Mouse (Mus musculus) myocyte (in vitro differentiated cells): ENCODE data around the gene Tmprss13. TPM values are rescaled to one million over a fixed set of nuclear protein-coding genes. Genes with fewer than 3 reads are reported as not detected.

ENCODE experiments used
- H3K27me3 ChIP-seq: one replicate; pipeline ENCODE4 v1.6.1; 2011; ENCODE audit not compliant: control insufficient read depth, insufficient read depth, insufficient read length
- H3K36me3 ChIP-seq: one replicate; pipeline ENCODE4 v1.6.1; 2011; ENCODE audit not compliant: control insufficient read depth, insufficient read depth
- H3K4me2 ChIP-seq: one replicate; pipeline ENCODE4 v1.6.1; 2011; ENCODE audit warnings: low read depth, control low read depth
- H3K4me3 ChIP-seq: one replicate; pipeline ENCODE4 v1.5.1; 2011; ENCODE audit warnings: mild to moderate bottlenecking, control low read depth, moderate library complexity
- H3K79me2 ChIP-seq: one replicate; pipeline ENCODE4 v1.6.1; 2011; ENCODE audit not compliant: control insufficient read depth, insufficient read depth
- H3ac ChIP-seq: one replicate; pipeline ENCODE4 v1.6.1; 2011; ENCODE audit not compliant: control insufficient read depth, insufficient read length
- CEBPB ChIP-seq: IDR thresholded peaks from 2 replicates; pipeline ENCODE4 v1.6.1; 2011; ENCODE audit warnings: mild to moderate bottlenecking, moderate library complexity; ENCODE audit not compliant: poor library complexity, insufficient read depth, severe bottlenecking
- E2F4 ChIP-seq: IDR thresholded peaks from one replicate; pipeline ENCODE4 v1.6.1; 2011; ENCODE audit warnings: mild to moderate bottlenecking, control low read depth, moderate library complexity; ENCODE audit not compliant: insufficient read depth
- MAX ChIP-seq: IDR thresholded peaks from one replicate; pipeline ENCODE4 v1.6.1; 2011; ENCODE audit warnings: low read depth, mild to moderate bottlenecking, control low read depth
- MYOD1 ChIP-seq, 3 experiments: IDR thresholded peaks; one replicate each; pipeline ENCODE4 v1.6.1; 2011; ENCODE audit warnings: control low read depth in 2 of 3, low read depth in 2 of 3, mild to moderate bottlenecking in 2 of 3, moderate library complexity in 1 of 3; ENCODE audit not compliant: insufficient read length in 2 of 3, control insufficient read depth in 1 of 3
- MYOG ChIP-seq, 3 experiments: IDR thresholded peaks; one replicate each; pipeline ENCODE4 v1.6.1; 2011; ENCODE audit warnings: control low read depth in 2 of 3, low read depth in 2 of 3, mild to moderate bottlenecking in 2 of 3; ENCODE audit not compliant: insufficient read length in 2 of 3, control insufficient read depth in 1 of 3, insufficient read depth in 1 of 3
- POLR2A ChIP-seq: IDR thresholded peaks from one replicate; pipeline ENCODE4 v1.6.1; 2011; ENCODE audit warnings: low read depth, mild to moderate bottlenecking, control low read depth, moderate library complexity; ENCODE audit not compliant: insufficient read length
- POLR2AphosphoS2 ChIP-seq: IDR thresholded peaks from one replicate; pipeline ENCODE4 v1.6.1; 2011; ENCODE audit warnings: low read depth, control low read depth; ENCODE audit not compliant: insufficient read length
- REST ChIP-seq: IDR thresholded peaks from one replicate; pipeline ENCODE4 v1.6.1; 2011; ENCODE audit warnings: mild to moderate bottlenecking, control low read depth, moderate library complexity; ENCODE audit not compliant: insufficient read depth, insufficient read length
- SRF ChIP-seq: IDR thresholded peaks from one replicate; pipeline ENCODE4 v1.6.1; 2011; ENCODE audit warnings: low read depth; ENCODE audit not compliant: control insufficient read depth, insufficient read length
- TCF12 ChIP-seq: IDR thresholded peaks from one replicate; pipeline ENCODE4 v1.6.1; 2011; ENCODE audit warnings: mild to moderate bottlenecking, control low read depth; ENCODE audit not compliant: poor library complexity, insufficient read depth, severe bottlenecking
- TCF3 ChIP-seq: IDR thresholded peaks from one replicate; pipeline ENCODE4 v1.6.1; 2011; ENCODE audit warnings: low read depth, control low read depth; ENCODE audit not compliant: insufficient read length
- USF1 ChIP-seq: IDR thresholded peaks from one replicate; pipeline ENCODE4 v1.6.1; 2011; ENCODE audit warnings: low read depth, mild to moderate bottlenecking, control low read depth, moderate library complexity
- polyA plus RNA-seq: library from polyadenylated mRNA; unstranded; fragments of >200 nt; fragmentation: generic; extraction: Trizol; gene quantifications from one replicate; pipeline ENCODE4 v1.2.1, GENCODE M21; 2012; ENCODE audit warnings: missing spikeins

Gene Tmprss13
- polyA plus RNA-seq, 1 experiment: not detected

DNA sequence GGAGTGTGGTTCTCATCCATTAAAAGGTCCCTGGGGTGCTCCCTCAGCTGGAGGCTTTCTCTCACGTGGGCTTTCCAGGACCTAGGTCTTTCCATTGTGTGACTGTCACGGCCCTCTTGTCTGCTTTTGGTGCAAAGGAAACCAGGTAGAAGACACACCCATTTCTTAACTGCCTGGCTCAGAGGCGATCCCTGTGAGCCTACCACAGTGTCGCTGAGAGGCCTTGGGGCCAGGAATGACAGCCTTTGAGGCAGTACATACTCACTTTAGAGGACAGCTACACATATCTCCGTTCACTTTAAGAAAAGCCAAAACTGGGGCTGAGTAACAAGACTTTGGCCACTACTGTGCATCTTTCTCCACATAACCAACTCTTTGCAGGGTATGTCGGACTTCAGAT, 29.7 kb downstream of the Tmprss13 start:
- TF ChIP-seq USF1 (no peak), MYOD1 (IDR thresholded peaks at IDR 0.05; ENCODE audit: control insufficient read depth in 1 of 3, insufficient read length in 2 of 3, low read depth in 2 of 3) (no peak), POLR2AphosphoS2 (no peak), REST (no peak), TCF3 (no peak), CEBPB (no peak), SRF (no peak), POLR2A (no peak), MYOG (IDR thresholded peaks at IDR 0.05; ENCODE audit: control insufficient read depth in 1 of 3, insufficient read depth in 1 of 3, insufficient read length in 2 of 3, low read depth in 2 of 3) (no peak), E2F4 (no peak), MAX (no peak), TCF12 (no peak)
- H3K4me3 ChIP-seq: no peak overlapping the region
- H3K4me2 ChIP-seq: no peak overlapping the region
- no peaks in the 10 kb centered on the region for H3K79me2 ChIP-seq
- H3K36me3 ChIP-seq: no peaks in the 10 kb centered on the region
- no peaks in the 10 kb centered on the region for H3K27me3 ChIP-seq
- no peak overlapping the region for H3ac ChIP-seq

DNA sequence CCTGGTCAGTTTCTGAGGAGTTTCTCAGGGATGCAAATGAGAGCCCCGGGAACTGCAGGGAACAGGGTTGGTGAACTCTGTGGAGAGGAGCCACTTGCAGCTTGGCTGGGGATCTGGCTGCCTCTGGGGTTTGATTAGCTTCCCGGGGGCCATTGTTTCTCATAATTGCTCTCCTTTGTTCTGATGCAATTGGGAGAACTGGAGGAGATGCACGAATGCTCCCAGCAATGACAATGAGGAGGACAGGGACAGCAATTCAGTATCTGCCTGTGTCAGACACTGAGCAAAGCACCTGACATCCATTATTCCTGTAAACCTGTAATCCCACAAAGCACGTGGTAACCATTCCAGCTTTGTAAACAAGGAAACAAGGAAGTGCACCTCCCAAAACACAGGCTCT, 30.3 kb downstream of the Tmprss13 start:
- Histone ChIP-seq H3ac (no peak overlapping the region), H3K4me2 (no peak overlapping the region), H3K36me3 (no peaks in the 10 kb centered on the region), H3K4me3 (no peak overlapping the region), H3K79me2 (no peaks in the 10 kb centered on the region), H3K27me3 (no peaks in the 10 kb centered on the region)
- no peak for TF ChIP-seq E2F4
- no peak for TF ChIP-seq USF1
- TF ChIP-seq TCF12: no peak
- TF ChIP-seq SRF: no peak
- TF ChIP-seq POLR2AphosphoS2: no peak
- no peak for TF ChIP-seq POLR2A
- TF ChIP-seq TCF3: no peak
- TF ChIP-seq MYOG (IDR thresholded peaks at IDR 0.05; ENCODE audit: control insufficient read depth in 1 of 3, insufficient read depth in 1 of 3, insufficient read length in 2 of 3, low read depth in 2 of 3): no peak
- TF ChIP-seq REST: no peak
- TF ChIP-seq MYOD1 (IDR thresholded peaks at IDR 0.05; ENCODE audit: control insufficient read depth in 1 of 3, insufficient read length in 2 of 3, low read depth in 2 of 3): no peak
- no peak for TF ChIP-seq MAX

- Histone ChIP-seq H3K4me2 (no peak overlapping the region), H3K79me2 (no peaks in the 10 kb centered on the region), H3K27me3 (no peaks in the 10 kb centered on the region), H3ac (no peak overlapping the region), H3K36me3 (no peaks in the 10 kb centered on the region), H3K4me3 (no peak overlapping the region)
- TF ChIP-seq E2F4 (no peak), REST (no peak), CEBPB (no peak), TCF3 (no peak), POLR2A (no peak), TCF12 (no peak), POLR2AphosphoS2 (no peak), MYOG (IDR thresholded peaks at IDR 0.05; ENCODE audit: control insufficient read depth in 1 of 3, insufficient read depth in 1 of 3, insufficient read length in 2 of 3, low read depth in 2 of 3) (no peak), SRF (no peak), USF1 (no peak), MAX (no peak), MYOD1 (IDR thresholded peaks at IDR 0.05; ENCODE audit: control insufficient read depth in 1 of 3, insufficient read length in 2 of 3, low read depth in 2 of 3) (no peak)
These were observed 31.0 kb downstream of the Tmprss13 start for GRCm38 (mm10) chr9:45349851-45350250.

- Histone ChIP-seq H3K27me3 (peaks cover 5% of the 10 kb centered on the region), H3K36me3 (no peaks in the 10 kb centered on the region), H3K4me2 (no peak overlapping the region), H3ac (no peak overlapping the region), H3K79me2 (no peaks in the 10 kb centered on the region), H3K4me3 (no peak overlapping the region)
- TF ChIP-seq TCF3 (no peak), USF1 (no peak), TCF12 (no peak), POLR2A (no peak), REST (no peak), MYOD1 (IDR thresholded peaks at IDR 0.05; ENCODE audit: control insufficient read depth in 1 of 3, insufficient read length in 2 of 3, low read depth in 2 of 3) (no peak), MAX (no peak), MYOG (IDR thresholded peaks at IDR 0.05; ENCODE audit: control insufficient read depth in 1 of 3, insufficient read depth in 1 of 3, insufficient read length in 2 of 3, low read depth in 2 of 3) (no peak), POLR2AphosphoS2 (no peak), CEBPB (no peak), E2F4 (no peak), SRF (no peak)
These were observed 36.3 kb downstream of the Tmprss13 start for GRCm38 (mm10) chr9:45355192-45355591.
